Mouse (Mus musculus): ENCODE results near the gene Cyth3.
A peak's percentile ranks its signal among the peaks of the same experiment; 100 is the strongest.

The Cyth3 gene

DNA sequence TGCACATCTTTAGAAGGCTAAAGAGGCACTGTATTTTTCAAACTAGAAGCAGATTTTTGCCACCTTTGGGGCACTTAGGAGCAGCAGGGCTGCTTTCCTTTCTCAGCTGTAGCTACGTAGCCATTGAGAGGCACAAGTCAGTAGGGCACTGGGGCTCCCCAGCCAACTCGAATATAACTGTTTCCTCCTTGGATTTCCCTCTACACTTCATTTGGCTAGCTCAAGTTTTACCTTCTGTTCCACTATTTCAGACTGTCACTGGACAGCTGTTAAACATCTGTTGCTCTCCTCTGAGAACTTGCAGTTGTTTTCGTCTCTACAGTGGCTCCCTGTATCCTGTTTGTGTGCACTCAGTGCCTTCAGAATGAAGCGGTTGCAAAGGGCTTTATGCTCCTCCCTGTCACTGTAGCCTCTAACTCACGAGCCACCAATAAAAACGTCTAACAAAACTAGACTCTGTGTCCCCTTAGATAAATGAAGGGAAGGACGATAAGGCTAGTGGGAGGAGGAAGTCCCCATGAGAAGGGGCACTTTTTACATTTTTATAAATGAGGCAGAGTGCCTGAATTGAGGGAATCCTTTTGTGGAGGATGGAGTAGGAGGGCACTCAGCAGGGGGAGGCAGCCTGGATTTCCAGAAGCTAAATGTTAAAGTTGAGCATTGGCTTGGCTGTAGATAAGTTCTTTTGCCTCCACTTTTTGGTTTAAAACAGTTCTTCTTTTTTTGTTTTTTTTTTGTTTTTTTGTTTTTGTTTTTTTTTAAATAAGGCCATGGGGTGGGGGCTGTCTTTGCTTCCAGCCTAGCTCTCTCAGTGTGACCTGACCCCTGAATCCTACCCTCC, 32.6 kb downstream of the Cyth3 start:
- no peak for DNase-seq (ENCODE audit: low read depth, low spot score)

GRCm38 (mm10) chr5:143655511-143655943, 33.3 kb downstream of the Cyth3 start:
- Histone ChIP-seq H3K36me3 (ENCODE audit: control insufficient read depth, insufficient read depth, low read length, poor library complexity, severe bottlenecking) (no peaks in the 10 kb centered on the region), H3K27me3 (ENCODE audit: control insufficient read depth, insufficient read depth, low read length, poor library complexity, severe bottlenecking) (no peaks in the 10 kb centered on the region)
- DNase-seq (ENCODE audit: low read depth, low spot score), result no peak

More for the DNA sequence above, 32.6 kb downstream of the Cyth3 start:
- Histone ChIP-seq H3K27me3 (ENCODE audit: control insufficient read depth, insufficient read depth, low read length, poor library complexity, severe bottlenecking) (no peaks in the 10 kb centered on the region), H3K36me3 (ENCODE audit: control insufficient read depth, insufficient read depth, low read length, poor library complexity, severe bottlenecking) (no peaks in the 10 kb centered on the region)

- no peaks in the 10 kb centered on the region for H3K27me3 ChIP-seq (ENCODE audit: control insufficient read depth, insufficient read depth, low read length, poor library complexity, severe bottlenecking)
- no peaks in the 10 kb centered on the region for H3K36me3 ChIP-seq (ENCODE audit: control insufficient read depth, insufficient read depth, low read length, poor library complexity, severe bottlenecking)
- no peak for DNase-seq (ENCODE audit: low read depth, low spot score)
Observed at GRCm38 (mm10) chr5:143656708-143657245, 34.5 kb downstream of the Cyth3 start.

DNA sequence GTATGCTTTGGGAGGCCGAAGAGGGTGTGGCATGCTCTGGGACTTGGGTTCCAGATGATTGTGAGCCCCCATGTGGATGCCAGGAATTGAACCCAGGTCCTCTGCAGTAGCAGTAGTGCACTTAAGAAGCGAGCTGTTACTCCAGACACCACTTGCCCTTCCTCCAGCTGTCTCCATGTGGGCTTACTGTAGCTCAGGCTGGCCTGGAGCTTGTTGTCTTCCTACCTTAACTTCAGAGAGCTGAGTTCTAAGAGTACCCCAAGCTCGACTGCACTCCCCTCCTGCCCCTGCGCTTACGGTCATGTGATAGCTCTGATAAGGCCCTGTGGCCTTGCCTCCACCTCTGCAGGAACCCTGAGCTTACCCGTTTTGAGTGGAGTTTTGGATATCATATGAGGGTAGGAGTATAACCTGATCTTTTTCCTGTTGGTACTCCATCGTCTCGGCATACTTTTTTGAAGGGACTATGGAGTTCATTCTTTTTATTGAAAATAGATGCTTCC, 36.8 kb downstream of the Cyth3 start:
- Histone ChIP-seq H3K27me3 (ENCODE audit: control insufficient read depth, insufficient read depth, low read length, poor library complexity, severe bottlenecking) (no peaks in the 10 kb centered on the region), H3K36me3 (ENCODE audit: control insufficient read depth, insufficient read depth, low read length, poor library complexity, severe bottlenecking) (no peaks in the 10 kb centered on the region)
- no peak for DNase-seq (ENCODE audit: low read depth, low spot score)

DNA sequence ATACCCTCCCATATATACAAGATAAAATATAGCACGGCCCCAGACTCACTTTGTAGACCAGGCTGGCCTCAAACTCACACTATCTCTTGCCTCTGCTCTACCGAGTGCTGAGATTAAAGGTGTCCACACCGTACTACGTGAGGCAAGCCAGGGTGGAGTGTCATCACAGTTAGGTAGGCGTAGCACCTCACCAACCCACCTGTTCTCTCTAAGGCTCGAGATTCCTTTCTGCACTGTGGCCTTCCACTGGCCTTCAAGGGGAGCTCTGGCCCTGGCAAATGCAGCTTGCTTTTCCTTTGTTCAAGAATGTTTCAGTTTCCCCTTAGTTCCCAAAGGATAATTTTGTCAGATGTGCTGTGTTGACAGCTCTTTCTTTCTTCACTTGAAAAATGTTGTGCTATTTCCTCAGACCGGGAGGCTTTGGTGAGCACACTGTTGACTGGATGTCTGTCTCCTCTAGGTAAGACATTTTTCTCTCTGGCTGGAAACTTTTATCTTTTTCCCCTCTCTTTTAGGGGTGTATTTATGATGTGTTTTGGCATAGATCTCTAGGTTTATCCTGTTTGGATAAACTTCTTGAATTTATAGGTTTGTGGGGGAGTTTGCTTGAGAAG, 40.9 kb downstream of the Cyth3 start:
- DNase-seq (ENCODE audit: low read depth, low spot score), result no peak
- no peaks in the 10 kb centered on the region for H3K36me3 ChIP-seq (ENCODE audit: control insufficient read depth, insufficient read depth, low read length, poor library complexity, severe bottlenecking)
- H3K27me3 ChIP-seq (ENCODE audit: control insufficient read depth, insufficient read depth, low read length, poor library complexity, severe bottlenecking), result no peaks in the 10 kb centered on the region

- no peak for DNase-seq (ENCODE audit: low read depth, low spot score)
- H3K36me3 ChIP-seq (ENCODE audit: control insufficient read depth, insufficient read depth, low read length, poor library complexity, severe bottlenecking), result no peaks in the 10 kb centered on the region
- no peaks in the 10 kb centered on the region for H3K27me3 ChIP-seq (ENCODE audit: control insufficient read depth, insufficient read depth, low read length, poor library complexity, severe bottlenecking)
Observed at GRCm38 (mm10) chr5:143665561-143665960, 43.3 kb downstream of the Cyth3 start.

GRCm38 (mm10) chr5:143666015-143666414, 43.8 kb downstream of the Cyth3 start:
- DNase-seq (ENCODE audit: low read depth, low spot score), result no peak

DNA sequence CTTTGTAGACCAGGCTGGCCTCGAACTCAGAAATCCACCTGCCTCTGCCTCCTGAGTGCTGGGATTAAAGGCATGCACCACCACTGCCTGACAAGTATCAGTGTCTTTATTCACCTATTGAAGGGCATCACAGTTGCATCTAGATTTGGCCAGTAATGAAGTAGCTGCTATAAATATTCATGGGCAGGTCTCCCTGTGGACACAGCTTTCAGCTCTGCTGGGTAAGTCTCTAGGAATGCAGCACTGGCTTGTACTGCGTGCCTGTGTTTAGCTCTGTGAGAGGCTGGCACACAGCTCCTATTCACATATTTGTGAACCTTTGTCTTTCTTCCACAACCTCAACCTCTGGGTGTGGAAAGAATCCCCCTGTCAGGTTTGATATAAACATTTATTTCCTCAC, 46.6 kb downstream of the Cyth3 start:
- Histone ChIP-seq H3K27me3 (ENCODE audit: control insufficient read depth, insufficient read depth, low read length, poor library complexity, severe bottlenecking) (no peaks in the 10 kb centered on the region), H3K36me3 (ENCODE audit: control insufficient read depth, insufficient read depth, low read length, poor library complexity, severe bottlenecking) (no peaks in the 10 kb centered on the region)
- no peak for DNase-seq (ENCODE audit: low read depth, low spot score)

More at GRCm38 (mm10) chr5:143666015-143666414, 43.8 kb downstream of the Cyth3 start:
- Histone ChIP-seq H3K27me3 (ENCODE audit: control insufficient read depth, insufficient read depth, low read length, poor library complexity, severe bottlenecking) (no peaks in the 10 kb centered on the region), H3K36me3 (ENCODE audit: control insufficient read depth, insufficient read depth, low read length, poor library complexity, severe bottlenecking) (no peaks in the 10 kb centered on the region)

DNA sequence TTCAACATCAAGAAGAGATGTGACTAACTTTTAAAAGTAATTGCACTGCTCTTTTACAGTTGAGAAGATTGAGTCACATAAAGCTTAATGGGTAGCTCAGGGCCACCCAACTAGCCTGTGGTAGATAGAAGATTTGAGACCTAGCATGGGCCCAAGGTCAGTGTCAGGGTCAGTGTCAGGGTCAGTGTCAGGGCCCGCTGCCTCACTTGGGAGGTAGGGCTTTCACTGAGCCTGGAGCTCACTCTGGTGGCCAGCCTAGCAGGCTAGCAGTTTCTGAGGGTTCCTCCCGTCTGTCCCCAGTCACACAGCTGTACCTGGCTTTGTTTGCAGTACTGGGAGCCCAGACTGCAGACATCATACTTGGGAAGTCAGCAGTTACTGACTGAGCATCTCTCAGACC, 47.1 kb downstream of the Cyth3 start:
- no peaks in the 10 kb centered on the region for H3K36me3 ChIP-seq (ENCODE audit: control insufficient read depth, insufficient read depth, low read length, poor library complexity, severe bottlenecking)
- no peak for DNase-seq (ENCODE audit: low read depth, low spot score)

GRCm38 (mm10) chr5:143669839-143670238, 47.6 kb downstream of the Cyth3 start:
- Histone ChIP-seq H3K27me3 (ENCODE audit: control insufficient read depth, insufficient read depth, low read length, poor library complexity, severe bottlenecking) (no peaks in the 10 kb centered on the region), H3K36me3 (ENCODE audit: control insufficient read depth, insufficient read depth, low read length, poor library complexity, severe bottlenecking) (no peaks in the 10 kb centered on the region)
- no peak for DNase-seq (ENCODE audit: low read depth, low spot score)

More for the DNA sequence above, 47.1 kb downstream of the Cyth3 start:
- no peaks in the 10 kb centered on the region for H3K27me3 ChIP-seq (ENCODE audit: control insufficient read depth, insufficient read depth, low read length, poor library complexity, severe bottlenecking)

DNA sequence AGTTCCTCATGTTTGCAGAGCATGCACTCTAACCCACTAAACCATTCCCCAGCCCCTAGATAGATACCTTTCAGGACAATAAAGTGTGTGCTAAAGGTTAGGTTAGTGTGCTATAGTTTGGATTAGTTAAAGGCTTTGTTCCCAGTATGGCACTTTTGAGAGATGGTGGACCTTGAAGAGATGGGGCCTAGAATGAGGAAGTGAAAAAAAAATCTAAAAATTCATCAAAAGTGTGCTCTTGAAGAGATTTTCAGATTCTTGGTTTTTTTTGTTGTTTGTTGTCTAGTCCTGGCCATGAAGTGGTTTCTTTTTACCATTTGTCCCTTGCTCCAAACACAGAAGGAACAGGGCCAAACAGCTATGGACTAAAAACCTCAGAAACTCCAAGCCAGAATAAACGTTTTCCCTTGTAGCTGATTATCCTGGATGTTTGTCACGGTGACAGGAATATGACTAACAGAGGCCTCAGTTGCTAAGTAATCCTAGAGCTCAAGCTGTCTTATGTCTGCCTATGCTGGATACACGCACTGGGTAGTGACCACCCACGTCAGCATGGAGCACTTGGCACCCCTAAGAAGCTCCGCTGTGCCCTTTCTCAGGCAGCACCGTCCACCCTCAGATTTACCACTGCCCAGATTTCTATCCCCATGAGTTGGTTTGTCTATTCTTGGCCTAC, 48.6 kb downstream of the Cyth3 start:
- DNase-seq (ENCODE audit: low read depth, low spot score), result peak; percentile 8
- Histone ChIP-seq H3K36me3 (ENCODE audit: control insufficient read depth, insufficient read depth, low read length, poor library complexity, severe bottlenecking) (no peaks in the 10 kb centered on the region), H3K27me3 (ENCODE audit: control insufficient read depth, insufficient read depth, low read length, poor library complexity, severe bottlenecking) (no peaks in the 10 kb centered on the region)

DNA sequence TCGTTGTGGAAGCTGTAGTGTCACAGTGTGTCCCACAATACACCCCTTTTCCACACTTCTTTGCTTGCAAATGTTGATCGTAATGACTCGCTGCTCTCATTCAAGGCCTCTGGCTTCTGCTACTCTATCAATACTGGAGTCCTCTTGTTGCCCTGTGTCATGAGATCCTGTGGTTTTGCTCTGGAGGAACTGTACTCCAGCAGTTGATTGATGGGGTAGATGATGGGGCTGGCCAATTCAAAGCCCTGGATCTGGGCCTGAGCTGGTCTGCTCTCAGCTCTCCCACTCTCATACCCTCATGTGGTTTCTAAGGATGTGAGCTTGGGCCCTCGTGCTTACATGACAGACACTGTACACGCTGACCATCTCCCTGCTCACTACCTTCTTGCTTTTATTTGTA, 52.3 kb downstream of the Cyth3 start:
- H3K27me3 ChIP-seq (ENCODE audit: control insufficient read depth, insufficient read depth, low read length, poor library complexity, severe bottlenecking), result no peaks in the 10 kb centered on the region
- no peaks in the 10 kb centered on the region for H3K36me3 ChIP-seq (ENCODE audit: control insufficient read depth, insufficient read depth, low read length, poor library complexity, severe bottlenecking)
- DNase-seq (ENCODE audit: low read depth, low spot score), result no peak

- Histone ChIP-seq H3K36me3 (ENCODE audit: control insufficient read depth, insufficient read depth, low read length, poor library complexity, severe bottlenecking) (no peaks in the 10 kb centered on the region), H3K27me3 (ENCODE audit: control insufficient read depth, insufficient read depth, low read length, poor library complexity, severe bottlenecking) (no peaks in the 10 kb centered on the region)
- no peak for DNase-seq (ENCODE audit: low read depth, low spot score)
Observed at GRCm38 (mm10) chr5:143676218-143676985, 54.2 kb downstream of the Cyth3 start.

GRCm38 (mm10) chr5:143677363-143677762, 55.1 kb downstream of the Cyth3 start:
- H3K27me3 ChIP-seq (ENCODE audit: control insufficient read depth, insufficient read depth, low read length, poor library complexity, severe bottlenecking), result no peaks in the 10 kb centered on the region
- DNase-seq (ENCODE audit: low read depth, low spot score), result no peak
- no peaks in the 10 kb centered on the region for H3K36me3 ChIP-seq (ENCODE audit: control insufficient read depth, insufficient read depth, low read length, poor library complexity, severe bottlenecking)

All from splenic B cell, adult 2 months (primary cell).